Mouse (Mus musculus): ENCODE results near the gene Tepp. TPM values are rescaled to one million over a fixed set of nuclear protein-coding genes. Genes with fewer than 3 reads are reported as not detected.

The Tepp gene
- polyA plus RNA-seq, 1 experiment from 2014 or later, result not detected

DNA sequence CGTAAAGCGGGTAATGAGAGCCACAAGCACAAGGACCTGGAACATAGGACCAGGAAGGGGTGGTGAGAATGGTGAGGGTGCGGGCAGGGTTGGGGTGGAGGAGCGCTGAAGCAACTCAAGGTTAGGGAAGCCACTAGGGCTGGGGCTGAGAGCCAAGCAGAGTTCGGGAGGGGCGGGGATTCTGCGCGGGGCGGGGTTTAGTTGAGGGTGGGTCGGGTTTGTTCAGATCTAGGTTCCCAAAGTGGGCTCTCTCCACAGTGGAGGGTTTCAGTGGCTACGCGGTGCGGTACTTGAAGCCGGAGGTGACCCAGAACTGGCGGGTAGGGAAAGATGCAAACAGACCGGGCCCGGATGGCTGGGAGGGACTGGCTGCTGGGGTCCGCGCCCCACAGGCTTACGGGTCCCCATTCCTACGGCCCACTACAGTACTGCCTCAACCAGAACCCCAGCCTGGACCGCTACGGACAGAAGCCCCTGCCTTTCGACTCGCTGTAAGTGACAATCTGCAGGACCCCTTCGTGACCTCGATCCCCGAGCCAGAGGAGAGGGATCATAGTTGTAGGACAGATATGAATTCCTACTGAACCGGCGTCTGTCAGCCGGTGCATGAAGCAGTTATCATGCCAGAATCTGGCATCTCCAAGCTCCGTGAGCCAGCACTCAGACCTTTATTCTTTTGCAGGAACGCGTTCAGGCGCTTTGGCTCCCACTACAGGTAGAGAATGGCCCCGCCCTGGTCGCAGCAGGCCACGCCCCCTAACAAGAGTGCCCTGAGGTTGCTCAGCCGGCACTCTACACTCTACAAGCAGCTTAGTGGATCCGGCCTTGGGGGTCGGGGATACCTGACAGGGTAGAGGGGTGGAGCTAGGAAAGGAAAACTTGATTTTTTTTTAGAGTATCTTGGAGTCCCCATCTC lies 10.1 kb downstream of the Tepp start:
- Histone ChIP-seq H3K27me3 (ENCODE audit: control insufficient read depth, insufficient read depth, low read length) (no peaks in the 10 kb centered on the region), H3K9ac (replicated peaks; ENCODE audit: low read depth, low read length) (peak overlapping the region; percentile 30; the same call in 1 of the 2 replicates), H3K4me1 (ENCODE audit: control insufficient read depth, insufficient read depth, low read length) (peaks cover 9% of the 10 kb centered on the region; the same call in 1 of the 2 replicates), H3K4me3 (ENCODE audit: low read depth, low read length) (peak overlapping the region; percentile 36), H3K9me3 (ENCODE audit: control insufficient read depth, low read depth, low read length) (no peaks in the 10 kb centered on the region), H3K27ac (ENCODE audit: low read length) (no peak overlapping the region), H3K36me3 (ENCODE audit: control insufficient read depth, insufficient read depth, low read length) (peaks cover 14% of the 10 kb centered on the region), H3K4me2 (replicated peaks; ENCODE audit: low read depth, low read length) (peak overlapping the region; percentile 96)
- 2% methylated on average over 41 of the region's 41 CpGs for WGBS
- peak; percentile 81 for ATAC-seq (ENCODE audit: insufficient number of reproducible peaks, insufficient read depth, low FRiP score, low read depth)

DNA sequence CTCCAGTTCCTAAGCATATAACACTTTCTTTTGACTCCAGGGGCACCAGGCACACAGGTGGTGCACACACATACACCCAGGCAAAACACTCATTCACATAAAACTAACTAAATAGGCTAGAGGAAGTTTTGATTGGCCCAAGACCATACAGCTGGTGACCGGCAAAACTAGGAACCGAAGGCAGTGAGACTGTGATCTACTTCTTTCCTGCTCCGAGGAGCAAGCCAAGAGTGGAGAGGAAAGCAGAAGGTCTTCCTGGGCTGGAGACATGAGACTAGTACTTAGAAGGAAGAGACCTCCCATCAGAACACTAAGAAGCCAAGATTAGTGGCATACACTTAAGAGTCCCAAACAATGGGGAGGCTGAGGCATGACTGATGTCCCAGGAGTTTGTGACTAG lies 12.8 kb downstream of the Tepp start:
- Histone ChIP-seq H3K27ac (ENCODE audit: low read length) (no peak overlapping the region), H3K27me3 (ENCODE audit: control insufficient read depth, insufficient read depth, low read length) (no peaks in the 10 kb centered on the region), H3K4me2 (replicated peaks; ENCODE audit: low read depth, low read length) (no peak overlapping the region), H3K36me3 (ENCODE audit: control insufficient read depth, insufficient read depth, low read length) (peaks cover 38% of the 10 kb centered on the region), H3K9me3 (ENCODE audit: control insufficient read depth, low read depth, low read length) (no peaks in the 10 kb centered on the region), H3K4me1 (ENCODE audit: control insufficient read depth, insufficient read depth, low read length) (peaks cover 9% of the 10 kb centered on the region; the same call in 1 of the 2 replicates), H3K4me3 (ENCODE audit: low read depth, low read length) (no peak overlapping the region), H3K9ac (replicated peaks; ENCODE audit: low read depth, low read length) (no peak overlapping the region)
- ATAC-seq (ENCODE audit: insufficient number of reproducible peaks, insufficient read depth, low FRiP score, low read depth), result no peak
- WGBS, result 81% methylated on average over 3 of the region's 3 CpGs

DNA sequence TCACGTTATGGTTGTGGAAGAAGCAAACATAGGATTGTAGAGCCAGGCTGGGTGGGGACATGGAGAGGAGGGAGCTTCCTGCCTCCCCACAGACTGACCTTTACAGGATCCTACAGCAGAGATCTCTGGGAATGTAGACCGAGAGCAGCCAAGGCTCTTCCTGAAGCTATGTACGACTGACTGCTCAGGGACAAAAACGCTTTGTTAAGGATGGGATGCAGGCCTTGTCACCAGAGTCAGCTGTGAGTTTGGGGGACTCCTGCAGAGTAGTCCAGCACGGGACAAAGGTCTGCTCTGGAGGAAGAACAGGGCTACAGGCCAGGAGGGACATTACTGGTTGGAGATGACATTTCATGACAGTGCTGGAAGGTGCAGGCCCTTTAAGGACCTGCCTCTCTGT lies 14.3 kb downstream of the Tepp start:
- Histone ChIP-seq H3K4me2 (replicated peaks; ENCODE audit: low read depth, low read length) (no peak overlapping the region), H3K9ac (replicated peaks; ENCODE audit: low read depth, low read length) (no peak overlapping the region), H3K9me3 (ENCODE audit: control insufficient read depth, low read depth, low read length) (no peaks in the 10 kb centered on the region), H3K36me3 (ENCODE audit: control insufficient read depth, insufficient read depth, low read length) (peaks cover 53% of the 10 kb centered on the region), H3K4me3 (ENCODE audit: low read depth, low read length) (no peak overlapping the region), H3K27me3 (ENCODE audit: control insufficient read depth, insufficient read depth, low read length) (no peaks in the 10 kb centered on the region), H3K4me1 (ENCODE audit: control insufficient read depth, insufficient read depth, low read length) (peaks cover 10% of the 10 kb centered on the region; the same call in 1 of the 2 replicates), H3K27ac (ENCODE audit: low read length) (no peak overlapping the region)
- 68% methylated on average over 5 of the region's 5 CpGs for WGBS
- ATAC-seq (ENCODE audit: insufficient number of reproducible peaks, insufficient read depth, low FRiP score, low read depth), result no peak

DNA sequence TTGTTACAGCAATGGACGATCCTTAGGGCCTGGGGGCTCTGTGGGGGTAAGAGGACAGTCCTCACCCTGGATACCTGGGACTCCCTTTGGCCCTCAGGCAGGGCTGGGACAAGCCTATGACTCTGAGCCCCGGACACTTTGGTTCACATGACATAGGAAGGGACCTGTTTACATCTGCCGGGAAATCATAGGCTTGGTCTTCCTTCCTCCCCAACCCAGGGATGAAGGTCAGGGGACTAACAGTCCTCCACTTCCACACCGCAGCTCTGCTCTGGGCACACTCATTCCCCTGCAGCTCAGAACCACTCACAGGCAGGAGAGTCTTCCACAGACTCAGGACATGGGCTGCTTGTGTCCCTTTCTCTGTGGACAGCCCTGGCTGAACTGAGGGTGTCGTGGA lies 16.5 kb downstream of the Tepp start:
- Histone ChIP-seq H3K27ac (ENCODE audit: low read length) (no peak overlapping the region), H3K27me3 (ENCODE audit: control insufficient read depth, insufficient read depth, low read length) (no peaks in the 10 kb centered on the region), H3K4me2 (replicated peaks; ENCODE audit: low read depth, low read length) (no peak overlapping the region), H3K4me3 (ENCODE audit: low read depth, low read length) (no peak overlapping the region), H3K36me3 (ENCODE audit: control insufficient read depth, insufficient read depth, low read length) (peaks cover 54% of the 10 kb centered on the region), H3K9me3 (ENCODE audit: control insufficient read depth, low read depth, low read length) (no peaks in the 10 kb centered on the region), H3K4me1 (ENCODE audit: control insufficient read depth, insufficient read depth, low read length) (peaks cover 15% of the 10 kb centered on the region), H3K9ac (replicated peaks; ENCODE audit: low read depth, low read length) (no peak overlapping the region)
- no peak for ATAC-seq (ENCODE audit: insufficient number of reproducible peaks, insufficient read depth, low FRiP score, low read depth)
- WGBS, result 88% methylated on average over 5 of the region's 5 CpGs

DNA sequence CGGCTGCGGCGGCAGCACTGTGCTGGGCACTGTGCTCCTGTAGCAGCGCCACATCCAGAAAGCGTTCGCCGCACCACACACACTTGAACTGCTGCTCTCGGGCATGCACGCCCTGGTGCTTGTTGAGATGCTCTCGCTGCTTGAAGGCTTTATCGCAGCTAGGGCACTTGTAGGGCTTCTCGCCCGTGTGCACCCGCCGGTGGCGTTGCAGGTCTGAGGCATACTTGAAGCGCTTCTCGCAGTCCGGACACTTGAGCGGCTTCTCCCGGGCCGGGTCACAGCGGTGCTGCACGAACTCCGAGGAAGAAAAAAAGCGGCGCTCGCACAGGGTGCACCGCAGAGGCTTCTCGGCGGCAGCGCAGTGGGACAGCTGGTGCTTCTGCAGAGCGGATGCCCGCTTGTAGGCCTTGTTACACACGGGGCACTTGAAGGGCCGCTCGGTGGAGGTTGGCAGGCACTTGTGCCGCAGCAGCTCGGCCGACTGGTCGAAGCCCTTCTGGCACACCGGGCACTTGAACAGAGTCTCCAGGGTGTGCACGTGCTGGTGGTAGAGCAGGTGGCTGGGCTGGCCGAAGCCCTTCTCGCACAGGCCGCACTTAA lies 17.6 kb downstream of the Tepp start:
- H3K4me3 ChIP-seq (ENCODE audit: low read depth, low read length), result no peak overlapping the region
- no peak overlapping the region for H3K27ac ChIP-seq (ENCODE audit: low read length)
- peaks cover 15% of the 10 kb centered on the region for H3K4me1 ChIP-seq (ENCODE audit: control insufficient read depth, insufficient read depth, low read length)
- no peaks in the 10 kb centered on the region for H3K9me3 ChIP-seq (ENCODE audit: control insufficient read depth, low read depth, low read length)
- no peak overlapping the region for H3K9ac ChIP-seq (replicated peaks; ENCODE audit: low read depth, low read length)
- no peak overlapping the region for H3K4me2 ChIP-seq (replicated peaks; ENCODE audit: low read depth, low read length)
- 90% methylated on average over 46 of the region's 46 CpGs for WGBS
- H3K36me3 ChIP-seq (ENCODE audit: control insufficient read depth, insufficient read depth, low read length), result peaks cover 54% of the 10 kb centered on the region
- ATAC-seq (ENCODE audit: insufficient number of reproducible peaks, insufficient read depth, low FRiP score, low read depth), result no peak
- H3K27me3 ChIP-seq (ENCODE audit: control insufficient read depth, insufficient read depth, low read length), result no peaks in the 10 kb centered on the region

DNA sequence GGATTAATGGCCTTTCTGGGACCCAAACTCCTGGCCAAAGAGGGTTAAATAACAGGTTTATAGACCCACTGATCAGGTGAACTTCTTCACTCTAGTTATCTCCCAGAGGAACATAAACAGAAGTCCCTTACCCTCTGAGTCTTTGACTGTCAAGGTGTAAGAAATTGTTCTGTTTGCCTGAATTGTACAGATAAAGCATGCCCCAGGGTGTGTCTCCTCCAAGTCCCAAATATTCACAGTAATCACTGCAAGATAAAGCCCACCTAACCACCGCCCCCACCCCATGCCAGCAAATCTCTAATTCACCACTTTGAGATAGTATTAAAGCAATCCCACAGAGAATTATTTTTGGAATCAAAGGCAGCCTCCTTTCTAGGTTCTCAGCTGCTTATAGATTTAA lies 20.0 kb downstream of the Tepp start:
- H3K9ac ChIP-seq (replicated peaks; ENCODE audit: low read depth, low read length), result peak overlapping the region; percentile 79
- H3K27me3 ChIP-seq (ENCODE audit: control insufficient read depth, insufficient read depth, low read length), result no peaks in the 10 kb centered on the region
- H3K36me3 ChIP-seq (ENCODE audit: control insufficient read depth, insufficient read depth, low read length), result peaks cover 46% of the 10 kb centered on the region
- peak overlapping the region; percentile 98; the same call in 1 of the 2 replicates for H3K27ac ChIP-seq (ENCODE audit: low read length)
- no peak for ATAC-seq (ENCODE audit: insufficient number of reproducible peaks, insufficient read depth, low FRiP score, low read depth)
- peak overlapping the region; percentile 87 for H3K4me3 ChIP-seq (ENCODE audit: low read depth, low read length)
- H3K4me2 ChIP-seq (replicated peaks; ENCODE audit: low read depth, low read length), result peak overlapping the region; percentile 90
- 67% methylated on average over 1 of the region's 1 CpGs for WGBS
- H3K9me3 ChIP-seq (ENCODE audit: control insufficient read depth, low read depth, low read length), result no peaks in the 10 kb centered on the region
- peaks cover 12% of the 10 kb centered on the region for H3K4me1 ChIP-seq (ENCODE audit: control insufficient read depth, insufficient read depth, low read length)

DNA sequence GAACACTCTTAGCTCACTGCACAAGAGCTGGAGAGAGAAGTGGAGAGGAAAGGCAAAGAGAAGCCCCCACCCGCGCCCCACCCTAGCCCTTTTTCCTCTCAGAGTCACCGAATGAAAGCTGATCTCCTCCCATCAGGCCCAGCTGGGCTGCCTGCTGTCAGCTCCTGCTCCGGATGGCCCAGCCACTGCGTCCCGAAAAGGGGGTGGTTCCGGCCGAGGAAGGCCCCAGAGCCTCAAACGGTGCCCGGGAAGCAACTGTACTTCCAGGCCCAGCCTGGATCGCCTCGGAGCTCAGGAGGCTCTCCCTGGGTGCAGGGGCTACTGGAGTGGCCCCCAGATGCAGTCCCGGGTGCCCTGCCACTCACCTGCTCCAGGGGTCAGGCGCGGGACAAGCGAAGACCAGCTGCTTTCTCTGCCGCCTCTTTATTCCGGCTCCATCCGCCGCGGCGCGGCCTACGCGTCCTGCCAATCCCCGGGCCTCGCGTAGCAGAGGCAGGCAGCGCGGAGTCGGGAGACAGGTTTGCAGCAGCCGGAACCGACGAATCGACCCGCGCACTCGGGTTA lies 20.9 kb downstream of the Tepp start:
- Histone ChIP-seq H3K27me3 (ENCODE audit: control insufficient read depth, insufficient read depth, low read length) (no peaks in the 10 kb centered on the region), H3K4me2 (replicated peaks; ENCODE audit: low read depth, low read length) (peak overlapping the region; percentile 90), H3K9me3 (ENCODE audit: control insufficient read depth, low read depth, low read length) (no peaks in the 10 kb centered on the region), H3K9ac (replicated peaks; ENCODE audit: low read depth, low read length) (peak overlapping the region; percentile 79), H3K36me3 (ENCODE audit: control insufficient read depth, insufficient read depth, low read length) (peaks cover 40% of the 10 kb centered on the region), H3K4me1 (ENCODE audit: control insufficient read depth, insufficient read depth, low read length) (peaks cover 10% of the 10 kb centered on the region), H3K4me3 (ENCODE audit: low read depth, low read length) (peak overlapping the region; percentile 87), H3K27ac (ENCODE audit: low read length) (peak overlapping the region; percentile 98)
- peak; percentile 25 for ATAC-seq (ENCODE audit: insufficient number of reproducible peaks, insufficient read depth, low FRiP score, low read depth)
- WGBS, result under 1% methylated on average over 38 of the region's 38 CpGs

DNA sequence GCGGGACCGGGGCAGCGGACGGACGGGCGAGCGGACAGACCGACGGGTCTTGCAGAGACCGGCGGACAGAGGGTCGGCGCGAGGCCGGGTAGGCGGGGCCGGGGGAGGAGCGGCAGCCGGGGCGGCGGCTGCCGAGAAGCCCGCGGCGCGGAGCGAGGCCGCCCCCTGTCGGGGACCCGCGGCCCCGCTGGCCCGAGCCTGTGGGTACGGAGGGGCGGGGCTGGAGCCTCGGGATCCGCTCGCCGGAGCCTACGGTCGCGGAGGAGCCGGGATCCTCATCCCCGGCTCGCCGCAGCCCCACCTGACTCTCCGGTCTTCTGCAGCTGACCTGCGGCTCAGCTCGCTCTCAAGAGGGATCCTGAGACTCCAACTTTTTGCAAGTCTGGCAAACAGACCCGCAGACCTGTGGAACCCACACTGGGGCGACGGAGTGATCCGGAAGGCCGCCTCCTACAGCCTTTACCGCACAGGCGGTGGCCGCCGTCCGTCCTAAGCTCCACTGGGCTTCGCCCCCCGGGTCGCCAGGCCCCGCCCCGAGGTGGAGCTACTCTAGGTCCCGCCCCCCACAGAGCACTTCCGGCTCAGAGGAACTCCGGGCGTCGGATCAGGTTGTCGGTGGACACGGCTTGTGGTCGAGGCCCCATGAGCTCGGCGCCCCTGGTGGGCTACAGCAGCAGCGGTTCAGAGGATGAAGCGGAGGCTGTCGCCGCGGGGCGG lies 21.5 kb downstream of the Tepp start, which contains the start of the genes Zfp319 and Usb1:
Gene Zfp319, minus strand, starts transcription at position 231 of the 717 bp plus-strand sequence.
Gene Usb1, plus strand, starts transcription at position 565 of the 717 bp plus-strand sequence.
- peak; percentile 94 for ATAC-seq (ENCODE audit: insufficient number of reproducible peaks, insufficient read depth, low FRiP score, low read depth)
- peak within 1 kb of the TSS; percentile 98 for H3K27ac ChIP-seq (ENCODE audit: low read length)
- H3K4me2 ChIP-seq (replicated peaks; ENCODE audit: low read depth, low read length), result peak within 1 kb of the TSS; percentile 90
- H3K9ac ChIP-seq (replicated peaks; ENCODE audit: low read depth, low read length), result peak within 1 kb of the TSS; percentile 79
- WGBS, result under 1% methylated on average over 60 of the region's 80 CpGs
- peaks cover 10% of the 10 kb centered on the region for H3K4me1 ChIP-seq (ENCODE audit: control insufficient read depth, insufficient read depth, low read length)
- H3K4me3 ChIP-seq (ENCODE audit: low read depth, low read length), result peak within 1 kb of the TSS; percentile 87
- no peaks in the 10 kb centered on the region for H3K9me3 ChIP-seq (ENCODE audit: control insufficient read depth, low read depth, low read length)
- peaks cover 33% of the 10 kb centered on the region for H3K36me3 ChIP-seq (ENCODE audit: control insufficient read depth, insufficient read depth, low read length)
- no peaks in the 10 kb centered on the region for H3K27me3 ChIP-seq (ENCODE audit: control insufficient read depth, insufficient read depth, low read length)
